Mouse (Mus musculus): ENCODE data around the gene Lefty1. TPM values are rescaled to one million over a fixed set of nuclear protein-coding genes. Genes with fewer than 3 reads are reported as not detected.
A peak's percentile ranks its signal among the peaks of the same experiment; 100 is the strongest.
"Not testable (repeated sequence)": the region's sequence is repeated elsewhere in the genome, so short reads cannot be mapped to it uniquely, and the experiment has no call there.

Lefty1 gene
- total RNA-seq, 2 experiments from 2014 or later = 1.5 to 2.6 TPM

DNA sequence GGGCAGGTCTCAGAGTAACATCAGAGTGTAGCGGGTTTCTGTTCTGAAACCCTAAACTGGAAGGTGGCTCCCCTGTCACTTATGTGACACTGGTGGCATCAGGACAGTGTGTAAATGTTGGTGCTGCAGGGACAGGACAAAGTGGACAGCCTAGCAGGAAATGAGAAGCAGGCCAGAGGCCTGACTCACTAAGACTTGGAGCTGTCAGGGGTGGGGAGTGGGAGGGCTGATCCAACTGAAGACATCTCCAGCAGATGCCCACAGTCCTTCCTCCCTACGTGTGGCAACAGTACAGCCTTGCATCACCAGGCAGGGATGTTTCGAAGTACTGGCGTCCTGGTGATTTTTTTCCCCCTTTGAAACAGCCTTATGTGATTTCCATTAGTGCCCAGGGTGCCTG lies 9.7 kb downstream of the Lefty1 start:
- no peak for DNase-seq (ENCODE audit: extremely low spot score in 1 of 2, low spot score in 2 of 2)
- intact Hi-C loops (cut with DNase I) = no loop called here

DNA sequence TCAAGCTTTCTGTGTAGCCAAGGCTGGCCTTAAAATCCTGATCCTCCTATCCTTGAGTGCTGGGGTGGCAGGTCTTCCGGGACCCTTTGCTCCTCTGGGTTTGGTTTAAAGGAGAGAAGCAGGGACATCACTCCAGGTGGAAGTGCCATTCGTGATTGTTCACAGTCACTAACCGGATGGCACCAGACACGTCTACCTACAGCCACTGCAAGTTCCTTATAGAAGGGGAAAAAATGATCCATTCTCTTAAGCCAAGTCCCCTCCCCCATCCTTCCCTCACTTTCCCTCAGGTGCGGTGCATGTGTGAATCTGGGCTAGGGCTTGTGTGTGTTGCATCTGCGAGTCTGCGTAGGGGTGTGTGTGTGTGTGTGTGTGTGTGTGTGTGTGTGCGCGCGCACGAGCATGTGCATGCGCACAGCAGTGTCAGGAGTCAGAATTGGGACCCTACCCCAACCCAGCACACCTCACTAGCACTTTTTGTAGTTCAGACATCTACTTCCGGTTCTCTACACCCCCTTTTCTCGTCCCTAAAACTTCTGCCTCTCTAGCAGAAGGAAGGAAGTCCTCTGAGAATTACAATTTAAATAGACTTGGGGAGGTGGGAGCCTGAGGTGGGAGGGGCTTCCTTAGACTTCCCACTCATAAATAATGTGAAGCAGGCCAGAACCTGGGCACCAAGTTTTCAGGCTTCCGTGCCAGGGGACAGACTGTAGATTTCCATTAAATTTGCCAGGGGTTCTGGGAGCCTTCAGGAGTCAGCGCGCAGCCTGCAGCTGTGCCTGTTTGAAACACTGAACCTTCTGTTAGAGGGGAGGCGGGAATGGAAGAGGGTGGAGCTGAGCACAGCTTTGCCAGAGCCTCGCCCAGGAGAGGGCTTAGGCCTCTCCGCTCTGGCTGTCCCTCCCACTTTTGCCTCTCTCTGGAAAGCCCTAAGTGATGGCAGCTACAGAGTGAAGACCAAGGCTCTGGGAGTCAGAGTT lies 10.5 kb downstream of the Lefty1 start:
- peak in 1 of 2 experiments; percentile 58 for DNase-seq (ENCODE audit: extremely low spot score in 1 of 2, low spot score in 2 of 2)
- intact Hi-C loops (cut with DNase I) = no loop called here

DNA sequence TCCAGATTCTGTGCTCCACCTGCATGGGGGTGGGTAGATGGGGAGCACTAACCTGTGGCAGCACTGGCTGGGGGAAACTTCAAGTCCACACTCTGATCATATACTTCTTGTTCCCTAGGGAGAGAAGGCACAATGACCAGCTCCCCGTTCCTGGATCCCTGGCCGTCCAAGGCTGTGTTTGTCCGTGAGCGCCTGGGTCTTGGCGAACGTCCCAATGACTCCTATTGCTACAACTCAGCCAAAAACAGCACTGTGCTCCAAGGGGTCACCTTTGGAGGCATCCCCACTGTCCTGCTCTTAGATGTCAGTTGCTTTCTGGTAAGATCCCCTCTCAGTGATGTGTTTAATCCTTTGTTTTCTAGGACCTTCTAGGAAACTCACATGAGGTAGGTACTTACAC lies 11.6 kb downstream of the Lefty1 start:
- intact Hi-C loops (cut with DNase I) = no loop called here
- DNase-seq (ENCODE audit: extremely low spot score in 1 of 2, low spot score in 2 of 2) = no peak

DNA sequence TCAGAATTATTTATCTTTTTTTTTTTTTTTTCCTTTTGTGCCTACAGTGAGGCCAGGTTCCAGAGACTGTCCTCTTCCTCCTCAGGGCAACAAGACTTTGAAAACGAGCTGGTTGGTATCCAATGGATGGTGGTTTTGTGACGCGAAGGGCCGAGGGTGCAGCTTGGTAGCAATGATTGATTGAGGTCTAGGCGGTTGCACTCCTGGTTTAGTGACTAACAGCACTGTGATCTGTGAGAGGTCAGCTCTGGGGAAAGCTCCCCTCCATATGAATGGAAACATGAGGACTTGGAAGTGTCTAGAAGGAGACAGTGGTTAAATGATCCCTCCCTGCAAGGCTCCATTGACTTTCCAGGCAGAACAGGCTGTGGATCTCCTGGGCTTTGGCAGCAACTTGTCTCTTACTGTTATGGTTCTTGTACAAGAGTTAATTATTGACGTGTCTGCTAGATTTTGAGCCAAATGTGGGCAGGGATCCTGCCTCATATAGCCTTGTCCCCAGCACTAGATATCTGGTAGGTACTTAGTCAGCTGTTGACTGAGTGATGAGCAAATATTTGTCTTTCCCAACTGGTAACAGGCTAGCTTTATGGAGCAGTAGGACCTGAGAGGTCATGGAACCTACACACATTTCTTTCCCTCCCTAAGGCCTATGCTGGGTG lies 17.4 kb downstream of the Lefty1 start:
- DNase-seq (ENCODE audit: extremely low spot score in 1 of 2, low spot score in 2 of 2) = no peak
- intact Hi-C loops (cut with DNase I) = no loop called here

DNA sequence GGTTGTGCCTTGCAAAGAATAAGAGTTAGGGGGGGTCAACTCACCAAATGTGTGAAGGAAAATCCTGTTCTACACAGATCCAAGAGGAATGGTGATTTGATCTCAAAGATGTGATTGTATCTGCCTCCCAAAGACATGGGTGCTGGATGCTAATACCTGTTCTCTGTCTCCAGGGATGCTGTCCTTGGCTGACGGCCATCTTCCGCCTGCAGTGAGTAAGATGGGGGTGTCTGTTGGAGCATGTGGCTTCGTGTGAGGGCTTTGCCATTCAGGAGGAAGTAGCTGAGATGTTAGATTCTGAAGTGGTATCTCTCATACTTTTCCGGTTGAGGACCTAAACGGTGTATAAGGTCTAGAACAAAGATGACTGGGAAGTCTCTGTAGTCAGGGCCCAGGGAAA lies 18.0 kb downstream of the Lefty1 start:
- intact Hi-C loops (cut with DNase I) = no loop called here
- DNase-seq (ENCODE audit: extremely low spot score in 1 of 2, low spot score in 2 of 2) = no peak

DNA sequence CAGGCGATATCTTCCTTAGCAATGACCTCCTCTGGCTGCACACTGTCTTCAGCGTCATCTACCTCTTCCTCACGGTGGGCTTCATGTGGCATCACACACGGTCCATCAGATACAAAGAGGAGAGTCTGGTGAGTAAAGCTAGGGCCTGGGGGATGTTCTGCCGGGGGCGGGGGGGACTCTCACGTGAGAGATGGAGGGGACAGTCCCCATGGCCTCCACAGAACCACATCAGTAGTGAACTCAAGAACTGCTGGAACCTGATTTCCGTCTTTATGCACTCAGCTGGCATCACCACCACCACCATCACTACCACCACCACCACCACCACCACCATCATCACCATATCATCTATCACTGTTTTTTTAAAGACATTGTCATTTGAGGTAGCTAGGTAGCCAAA lies 21.6 kb downstream of the Lefty1 start:
- DNase-seq (ENCODE audit: extremely low spot score in 1 of 2, low spot score in 2 of 2) = no peak
- intact Hi-C loops (cut with DNase I) = no loop called here

DNA sequence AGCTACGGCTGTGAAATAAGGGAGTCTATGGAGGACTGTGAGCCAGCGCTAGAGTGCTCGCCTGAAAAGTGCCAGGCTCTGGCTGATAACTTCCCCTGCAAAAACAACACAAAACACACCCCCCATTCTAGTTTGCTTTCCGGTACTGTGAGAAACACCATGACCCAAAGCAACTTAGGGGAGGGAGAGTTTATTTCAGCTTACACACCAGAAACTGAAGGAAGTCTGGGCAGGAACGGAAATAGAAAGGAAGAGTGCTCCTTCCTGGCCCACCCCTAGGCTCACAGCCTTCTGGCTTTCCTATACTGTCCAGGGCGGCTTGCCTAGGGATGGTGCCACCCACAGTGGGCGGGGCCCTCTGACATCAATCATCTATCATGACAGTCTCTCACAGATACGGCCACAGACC lies 22.2 kb downstream of the Lefty1 start:
- no peak for DNase-seq (ENCODE audit: extremely low spot score in 1 of 2, low spot score in 2 of 2)
- intact Hi-C loops (cut with DNase I) = no loop called here

DNA sequence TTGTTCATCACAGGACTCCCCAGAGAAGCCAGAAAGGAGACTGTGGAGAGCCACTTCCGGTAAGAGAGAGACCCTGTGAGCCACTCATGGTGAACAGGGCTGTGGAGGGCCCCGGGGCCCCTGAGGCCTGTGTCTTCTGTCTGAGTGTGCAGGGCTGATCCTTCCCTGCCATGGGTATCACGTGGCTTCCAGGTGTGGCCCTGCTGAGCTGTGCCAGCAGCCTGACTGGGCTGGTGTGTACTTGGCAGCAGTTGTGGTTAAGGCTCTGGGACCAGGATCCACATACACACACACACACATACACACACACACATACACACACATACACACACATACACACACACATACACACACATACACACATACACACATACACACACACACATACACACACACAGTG lies 23.2 kb downstream of the Lefty1 start:
- DNase-seq (ENCODE audit: extremely low spot score in 1 of 2, low spot score in 2 of 2) = no peak
- intact Hi-C loops (cut with DNase I) = no loop called here

DNA sequence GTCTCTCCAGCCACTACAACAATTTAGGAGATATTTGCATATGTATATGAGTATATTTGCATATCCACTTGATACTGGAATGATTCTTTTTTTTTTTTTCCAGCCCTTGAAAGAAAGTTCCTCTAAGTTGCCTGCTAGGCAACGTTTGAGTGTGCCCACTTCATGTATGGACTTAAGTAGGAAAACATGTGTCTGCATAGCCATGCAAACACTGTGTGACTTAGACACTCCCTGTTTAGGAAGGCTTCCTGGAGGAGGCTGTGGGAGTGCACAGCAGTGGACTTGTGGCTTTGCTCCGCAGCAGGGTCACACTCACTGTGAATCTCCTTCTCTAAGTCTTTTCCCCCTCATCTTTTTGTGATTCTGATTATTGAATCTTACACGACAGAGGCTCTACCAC lies 24.0 kb downstream of the Lefty1 start:
- intact Hi-C loops (cut with DNase I) = no loop called here
- DNase-seq (ENCODE audit: extremely low spot score in 1 of 2, low spot score in 2 of 2) = no peak

DNA sequence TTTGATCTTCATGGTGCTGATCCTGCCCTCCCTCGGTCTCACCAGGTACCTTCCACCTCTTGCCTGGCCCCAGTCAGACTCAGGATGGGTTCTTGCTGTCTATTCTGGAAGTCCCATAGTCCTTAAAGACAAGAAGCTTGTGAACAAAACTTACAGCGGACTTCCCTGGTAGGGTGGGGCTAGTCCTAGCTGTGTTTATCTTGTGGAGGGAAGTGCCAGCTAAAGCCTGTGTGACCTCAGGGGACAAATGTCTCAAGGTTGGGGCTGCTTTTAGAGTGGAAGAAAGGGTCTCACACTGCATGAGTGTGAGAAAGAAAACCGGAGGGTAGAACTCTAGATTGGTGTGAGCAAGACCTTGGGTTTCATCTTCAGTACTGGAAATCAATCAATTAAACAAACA lies 31.0 kb downstream of the Lefty1 start:
- no peak for DNase-seq (ENCODE audit: extremely low spot score in 1 of 2, low spot score in 2 of 2)
- intact Hi-C loops (cut with DNase I) = no loop called here

DNA sequence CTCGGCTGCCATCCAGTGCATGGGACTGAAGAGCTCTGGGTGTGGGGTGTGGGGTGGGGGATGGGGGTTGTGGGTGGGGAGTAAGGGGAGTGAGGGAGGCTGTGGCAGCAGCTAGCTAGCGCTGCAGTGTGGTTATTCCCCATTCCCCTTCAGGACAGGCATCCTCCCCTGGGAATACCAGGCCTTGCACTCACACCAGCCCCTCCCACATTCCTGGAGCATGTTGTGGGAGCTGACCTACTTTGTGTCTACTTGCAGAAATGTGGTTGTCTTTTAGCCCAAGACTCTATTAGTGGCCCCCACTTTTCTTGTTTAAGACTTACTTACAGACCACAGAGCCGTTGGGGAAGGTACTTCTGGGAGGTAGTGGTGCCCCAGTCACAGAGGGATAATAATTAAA lies 31.7 kb downstream of the Lefty1 start:
- intact Hi-C loops (cut with DNase I) = no loop called here
- peak in 1 of 2 experiments; percentile 74 for DNase-seq (ENCODE audit: extremely low spot score in 1 of 2, low spot score in 2 of 2)

DNA sequence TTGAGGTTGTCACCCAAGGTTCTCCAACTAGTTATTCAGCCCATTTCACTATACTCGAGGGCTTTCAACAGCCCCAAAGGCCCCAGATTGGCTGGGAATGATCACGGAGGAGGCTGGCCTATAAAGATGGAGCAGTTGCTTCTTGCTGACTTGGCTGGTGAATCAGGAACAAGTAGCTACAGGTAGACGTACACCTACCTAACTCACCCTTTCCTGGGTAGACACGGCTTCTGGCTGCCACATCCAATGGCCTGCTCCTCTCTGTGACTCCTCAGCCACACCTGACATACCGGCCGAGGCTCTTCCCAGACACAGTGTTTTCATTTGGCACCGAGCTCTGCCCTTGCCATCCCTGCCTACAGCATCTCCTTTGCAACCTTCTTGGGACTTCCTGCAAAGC lies 32.4 kb downstream of the Lefty1 start:
- DNase-seq (ENCODE audit: extremely low spot score in 1 of 2, low spot score in 2 of 2) = no peak
- intact Hi-C loops (cut with DNase I) = no loop called here

DNA sequence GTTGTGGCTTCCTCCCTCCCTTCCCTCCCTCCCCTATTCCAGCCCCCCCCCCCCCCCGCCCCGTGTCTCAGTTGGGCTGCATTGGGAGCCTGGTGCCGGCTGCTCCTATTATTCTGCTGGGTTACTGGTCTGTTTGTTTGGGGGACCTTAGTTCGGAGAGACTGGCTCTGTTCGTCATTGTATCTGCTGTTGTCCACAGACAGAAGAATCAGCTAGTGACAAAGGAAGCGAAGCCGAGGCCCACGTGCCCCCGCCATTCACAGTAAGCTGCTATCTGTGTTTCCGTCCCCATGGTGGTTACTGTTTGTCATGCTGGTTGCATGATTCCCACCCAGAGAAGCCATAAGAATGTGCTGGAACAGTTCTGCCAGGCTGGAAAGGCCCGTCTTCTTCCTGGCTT lies 38.1 kb downstream of the Lefty1 start:
- no peak for DNase-seq (ENCODE audit: extremely low spot score in 1 of 2, low spot score in 2 of 2)
- intact Hi-C loops (cut with DNase I) = no loop called here

DNA sequence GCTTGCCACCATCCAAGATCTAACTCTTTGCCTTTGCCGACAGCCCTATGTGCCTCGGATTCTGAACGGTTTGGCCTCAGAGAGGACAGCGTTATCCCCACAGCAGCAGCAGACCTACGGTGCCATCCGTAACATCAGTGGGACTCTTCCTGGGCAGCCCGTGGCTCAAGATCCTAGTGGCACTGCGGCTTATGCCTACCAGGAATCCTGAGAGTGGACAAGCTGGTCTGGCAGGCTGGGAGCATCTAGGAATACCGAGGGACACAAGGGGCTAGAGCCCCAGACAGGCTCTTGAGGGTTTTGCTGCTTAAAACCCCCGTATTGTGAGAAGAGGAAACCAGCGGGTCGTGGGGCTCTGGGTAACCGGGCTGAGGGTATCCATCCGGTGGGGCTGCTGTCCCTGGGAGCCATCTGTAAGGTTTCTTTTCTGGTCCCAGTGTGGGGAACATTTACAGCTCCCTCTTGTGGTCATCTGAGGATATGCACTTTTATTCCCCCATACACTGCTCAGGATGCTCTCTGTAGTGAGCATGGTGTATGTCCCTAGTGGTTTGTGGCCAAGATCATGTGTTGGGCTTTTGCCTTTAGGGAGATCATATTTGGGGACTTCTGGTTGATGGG lies 39.4 kb downstream of the Lefty1 start:
- peak in 1 of 2 experiments; percentile 40 for DNase-seq (ENCODE audit: extremely low spot score in 1 of 2, low spot score in 2 of 2)
- intact Hi-C loops (cut with DNase I) = loop anchor here (1.0 kb wide), 1 partner anchor 73 kb away; no protein-coding TSS in a partner anchor

DNA sequence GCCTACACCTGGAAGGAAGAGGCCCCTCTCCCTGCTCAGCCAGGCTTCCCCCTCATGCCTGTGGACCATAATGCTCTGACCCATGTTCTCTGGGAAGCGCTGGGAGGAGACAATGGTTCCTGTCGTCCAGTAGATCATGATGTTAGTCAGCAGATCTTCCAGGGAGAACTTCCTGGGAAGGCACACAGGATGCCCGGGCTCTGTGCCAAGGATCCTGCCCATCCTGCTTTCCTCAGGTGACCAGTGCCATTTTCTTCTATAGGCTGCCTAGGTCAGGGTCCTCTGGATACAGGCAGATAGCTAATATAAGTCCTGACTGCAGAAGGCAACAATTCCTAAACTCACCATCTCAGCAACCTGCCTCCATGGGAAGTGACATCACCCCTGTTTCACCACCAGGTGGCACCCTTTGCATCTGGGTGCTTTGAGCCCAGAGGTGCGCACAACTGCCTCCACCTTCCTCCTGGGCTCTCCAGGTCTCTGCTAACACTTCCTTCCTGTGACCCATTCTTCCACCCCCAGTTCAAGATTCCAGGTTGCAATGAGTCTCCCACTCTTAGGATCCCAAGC lies 41.4 kb downstream of the Lefty1 start:
- intact Hi-C loops (cut with DNase I) = no loop called here
- DNase-seq (ENCODE audit: extremely low spot score in 1 of 2, low spot score in 2 of 2) = no peak

DNA sequence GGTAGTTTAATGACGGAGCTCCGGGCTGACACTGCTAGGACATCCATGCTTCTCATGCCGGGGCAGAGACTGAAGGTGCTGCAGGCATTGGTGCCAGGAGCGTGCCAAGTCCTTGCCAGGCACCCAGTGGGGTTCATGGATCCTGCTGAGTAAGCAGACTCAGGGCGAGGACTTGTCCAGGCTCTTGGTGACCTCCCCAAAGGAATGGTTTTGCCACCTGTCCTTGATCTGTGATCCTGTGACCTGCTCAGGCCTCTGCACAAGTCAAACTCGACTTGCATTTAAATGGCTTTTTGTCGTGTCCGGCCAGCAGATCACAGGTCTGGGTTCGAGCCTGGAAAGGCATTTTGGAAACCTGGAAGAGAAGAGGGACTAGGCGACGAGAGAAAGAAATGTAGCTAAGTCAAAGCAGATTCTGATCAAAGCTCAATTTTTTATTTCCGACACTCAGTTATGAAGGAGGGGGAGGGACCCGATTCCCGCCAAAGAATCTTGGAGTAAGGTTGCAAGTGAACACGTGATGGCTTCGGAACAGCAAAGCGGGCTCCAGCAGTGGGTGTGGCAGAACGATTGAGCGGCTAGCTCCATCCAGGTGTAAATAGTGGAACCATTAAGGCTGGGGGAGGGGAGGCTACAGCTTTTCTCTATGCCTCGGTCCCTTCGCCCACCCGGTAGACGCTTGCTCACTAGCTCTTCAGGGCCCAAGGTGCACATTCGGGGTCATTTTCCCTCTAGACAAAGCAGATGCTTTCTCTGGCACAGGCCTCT lies 44.8 kb downstream of the Lefty1 start:
- intact Hi-C loops (cut with DNase I) = no loop called here
- no peak for DNase-seq (ENCODE audit: extremely low spot score in 1 of 2, low spot score in 2 of 2)

DNA sequence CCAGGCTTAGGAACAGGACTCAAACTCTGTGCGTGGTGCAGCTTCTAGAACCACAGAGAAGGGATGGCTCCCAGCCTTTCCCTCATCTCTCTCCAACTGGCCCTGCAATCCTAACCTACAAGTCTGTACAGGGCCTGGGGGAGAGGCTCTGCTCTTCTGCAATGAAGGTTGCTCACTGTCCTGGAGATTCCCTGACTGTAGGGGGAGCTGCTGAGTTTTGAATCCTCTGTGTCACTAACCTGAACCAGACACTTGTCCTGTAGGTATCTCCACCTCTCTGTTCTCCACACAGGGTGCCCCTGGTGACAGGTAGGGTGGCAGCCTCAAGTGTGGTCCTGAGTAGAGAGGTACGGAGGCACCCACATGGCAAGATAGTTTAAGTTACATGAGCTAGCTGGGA lies 45.6 kb downstream of the Lefty1 start:
- intact Hi-C loops (cut with DNase I) = no loop called here
- DNase-seq (ENCODE audit: extremely low spot score in 1 of 2, low spot score in 2 of 2) = no peak

DNA sequence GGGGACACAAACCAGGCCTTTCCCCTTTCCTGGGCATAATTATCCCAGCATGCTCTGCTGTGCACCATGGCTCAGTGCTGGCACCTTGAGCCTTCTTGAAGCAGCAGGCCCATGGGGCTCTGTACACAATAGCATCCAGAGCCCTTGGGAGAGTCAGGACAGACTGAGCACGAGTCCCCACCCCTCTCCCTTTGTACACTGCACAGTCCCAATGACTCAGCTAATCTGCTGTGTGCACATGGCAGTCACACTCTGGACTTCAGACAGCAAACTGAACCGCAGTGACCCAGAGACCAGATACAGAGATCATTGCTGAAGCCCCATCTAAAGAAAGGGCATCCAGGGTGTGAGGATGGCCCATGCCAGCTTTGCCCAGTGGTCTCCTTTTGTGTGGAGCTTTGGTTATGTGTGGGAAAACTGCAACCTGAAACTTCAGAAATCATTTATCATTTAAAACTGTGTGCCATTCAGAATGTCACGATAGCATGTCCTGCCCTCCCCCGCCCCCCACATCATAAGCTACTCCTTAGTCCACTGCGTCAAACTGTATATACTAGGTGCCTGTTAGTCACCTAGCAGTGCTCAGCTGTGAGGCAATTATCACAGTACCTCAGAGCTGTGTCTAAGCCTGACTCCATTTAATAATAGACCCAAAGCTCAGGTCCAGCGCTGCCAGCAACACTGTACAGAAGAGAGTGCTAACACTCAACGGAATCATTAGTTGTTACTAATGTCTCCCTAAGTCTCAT lies 46.6 kb downstream of the Lefty1 start:
- not testable (repeated sequence) for DNase-seq (ENCODE audit: extremely low spot score in 1 of 2, low spot score in 2 of 2)

More for the DNA sequence above, 46.6 kb downstream of the Lefty1 start:
- intact Hi-C loops (cut with DNase I) = not testable (repeated sequence)
